Mouse (Mus musculus) splenic B cell, adult 2 months (primary cell): ENCODE measurements at regions not wholly inside any gene's neighbourhood (a gene's known extent, or its start where the extent isn't known, plus 50 kb on each side); places are given as distances from the start of the nearest gene placed in this dataset.

Experiments
- DNase-seq: peaks from one replicate; pipeline ENCODE4 v3.0.0-alpha.2; 2011; ENCODE audit warnings: low read depth, low spot score
- H3K27me3 ChIP-seq: 2 replicates; pipeline ENCODE4 v1.6.1; 2012; ENCODE audit warnings: mild to moderate bottlenecking, low read length, moderate library complexity, mixed read lengths; ENCODE audit not compliant: control insufficient read depth, poor library complexity, insufficient read depth, severe bottlenecking
- H3K36me3 ChIP-seq: 2 replicates; pipeline ENCODE4 v1.6.1; 2012; ENCODE audit warnings: mild to moderate bottlenecking, low read length, moderate library complexity, mixed read lengths; ENCODE audit not compliant: control insufficient read depth, poor library complexity, insufficient read depth, severe bottlenecking

- H3K36me3 ChIP-seq: no peaks in the 10 kb centered on the region
- H3K27me3 ChIP-seq: no peaks in the 10 kb centered on the region
- DNase-seq: no peak
Observed at GRCm38 (mm10) chr6:6434261-6434802, 144.1 kb downstream of the Sem1 start.

- Histone ChIP-seq H3K36me3 (no peaks in the 10 kb centered on the region), H3K27me3 (no peaks in the 10 kb centered on the region)
- no peak for DNase-seq
Observed at GRCm38 (mm10) chr6:6433179-6433578, 145.3 kb downstream of the Sem1 start.

DNA sequence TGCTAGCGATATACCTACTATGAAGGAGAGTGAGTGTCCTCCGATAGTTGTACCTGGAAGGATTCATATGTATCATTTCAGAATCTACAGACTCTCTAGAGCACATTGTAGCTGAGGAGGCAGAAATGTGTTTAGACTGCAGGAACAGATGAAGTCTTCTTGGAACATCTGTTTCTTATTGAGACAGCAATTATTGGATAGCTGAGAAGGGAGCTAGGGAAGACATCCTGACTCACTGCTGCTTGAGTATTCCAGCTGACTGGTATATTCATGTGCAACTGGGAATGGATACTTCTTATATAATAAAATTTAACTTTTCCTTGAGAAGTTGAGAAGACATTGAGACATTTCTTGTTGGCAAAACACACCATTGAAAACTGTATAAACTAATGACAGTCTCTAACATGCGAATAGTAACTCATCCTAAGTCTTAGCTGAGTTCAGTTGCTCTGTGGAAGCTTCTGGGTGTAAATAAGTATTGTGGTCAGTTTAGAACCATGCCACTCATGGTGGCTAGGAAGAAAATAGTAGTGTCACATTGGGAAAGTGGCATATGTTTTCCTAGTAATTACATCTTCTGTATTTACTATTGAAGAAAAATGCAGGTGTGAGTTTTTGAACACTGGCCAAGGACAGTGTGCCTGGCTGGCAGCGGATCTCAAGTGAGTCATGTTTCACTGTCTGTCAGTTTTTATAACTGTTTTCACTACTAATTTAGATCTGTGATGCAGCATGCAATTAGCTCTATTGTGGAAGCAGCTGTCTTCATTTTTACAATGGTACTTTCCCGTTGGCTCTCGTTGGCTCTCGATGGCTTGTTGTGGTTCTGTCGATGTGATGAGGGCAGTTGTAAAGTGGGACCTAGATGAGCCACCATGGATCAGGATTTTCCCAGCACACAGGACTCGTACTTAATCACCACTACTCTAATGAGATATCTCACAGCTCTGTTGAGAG lies 163.5 kb downstream of the Sem1 start:
- no peak for DNase-seq
- Histone ChIP-seq H3K36me3 (no peaks in the 10 kb centered on the region), H3K27me3 (no peaks in the 10 kb centered on the region)

- Histone ChIP-seq H3K27me3 (no peaks in the 10 kb centered on the region), H3K36me3 (no peaks in the 10 kb centered on the region)
- no peak for DNase-seq
Observed at GRCm38 (mm10) chr6:6397997-6398396, 180.5 kb downstream of the Sem1 start.

GRCm38 (mm10) chr6:6389454-6390445 lies 172.8 kb upstream of the Slc25a13 start:
- DNase-seq: no peak
- H3K36me3 ChIP-seq: no peaks in the 10 kb centered on the region
- no peaks in the 10 kb centered on the region for H3K27me3 ChIP-seq

DNA sequence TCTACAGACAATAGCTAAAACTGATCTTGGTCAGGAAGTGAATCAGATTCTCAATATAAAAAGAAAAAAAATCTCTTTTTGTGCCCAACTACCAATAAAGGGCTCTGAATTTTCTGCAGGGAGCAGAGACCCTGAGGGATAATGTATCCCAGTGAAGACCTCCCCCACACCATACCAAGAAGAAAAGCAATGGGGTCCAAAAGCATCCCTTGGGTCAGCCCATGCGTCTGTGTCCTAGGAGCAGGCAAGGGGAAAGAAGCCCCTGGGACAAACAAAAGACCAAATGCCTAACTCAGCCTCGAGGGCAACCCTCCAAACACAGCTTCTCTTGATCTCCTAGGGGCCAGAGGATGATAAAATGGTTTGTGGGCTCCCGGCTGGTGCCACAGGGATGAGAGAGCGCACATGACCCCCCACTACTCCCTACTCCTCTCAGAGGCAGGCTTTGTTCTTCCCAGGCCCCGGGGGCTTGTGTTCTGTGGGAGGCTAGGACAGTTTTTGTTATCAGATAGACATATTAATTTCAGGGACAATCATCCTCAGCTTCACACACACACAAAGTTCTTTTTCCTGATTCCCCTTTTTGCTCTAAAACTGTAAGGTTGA lies 172.0 kb upstream of the Slc25a13 start:
- no peak for DNase-seq
- Histone ChIP-seq H3K27me3 (no peaks in the 10 kb centered on the region), H3K36me3 (no peaks in the 10 kb centered on the region)

- no peaks in the 10 kb centered on the region for H3K27me3 ChIP-seq
- no peaks in the 10 kb centered on the region for H3K36me3 ChIP-seq
- no peak for DNase-seq
Observed at GRCm38 (mm10) chr6:6387571-6387970, 170.6 kb upstream of the Slc25a13 start.

GRCm38 (mm10) chr6:6384971-6385370 lies 168.0 kb upstream of the Slc25a13 start:
- no peak for DNase-seq
- Histone ChIP-seq H3K27me3 (no peaks in the 10 kb centered on the region; the same call in 1 of the 2 replicates), H3K36me3 (no peaks in the 10 kb centered on the region)

DNA sequence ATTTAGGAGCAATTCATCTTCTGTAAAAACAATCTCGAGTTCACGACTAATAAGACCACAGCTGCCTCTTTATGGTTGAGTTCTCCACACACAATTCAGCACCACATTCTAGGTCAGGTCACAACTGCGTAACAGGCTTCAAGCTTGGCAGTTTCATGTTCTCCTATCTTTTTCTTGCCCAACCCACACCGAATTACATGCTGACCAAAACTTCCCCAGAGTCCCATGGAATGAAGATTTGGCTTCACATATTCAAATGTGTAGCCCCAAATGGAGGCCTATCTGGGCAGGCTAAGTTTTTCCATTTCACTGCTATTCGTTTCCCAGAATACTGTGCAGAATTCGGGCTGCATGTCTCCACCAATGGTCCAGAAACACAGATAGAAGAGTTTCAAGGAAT lies 167.5 kb upstream of the Slc25a13 start:
- Histone ChIP-seq H3K36me3 (no peaks in the 10 kb centered on the region), H3K27me3 (no peaks in the 10 kb centered on the region; the same call in 1 of the 2 replicates)
- DNase-seq: no peak

- Histone ChIP-seq H3K36me3 (no peaks in the 10 kb centered on the region), H3K27me3 (no peaks in the 10 kb centered on the region)
- DNase-seq: no peak
Observed at GRCm38 (mm10) chr6:6372421-6372820, 155.4 kb upstream of the Slc25a13 start.

GRCm38 (mm10) chr6:6371444-6372093 lies 154.6 kb upstream of the Slc25a13 start:
- Histone ChIP-seq H3K27me3 (no peaks in the 10 kb centered on the region), H3K36me3 (no peaks in the 10 kb centered on the region)
- DNase-seq: no peak

DNA sequence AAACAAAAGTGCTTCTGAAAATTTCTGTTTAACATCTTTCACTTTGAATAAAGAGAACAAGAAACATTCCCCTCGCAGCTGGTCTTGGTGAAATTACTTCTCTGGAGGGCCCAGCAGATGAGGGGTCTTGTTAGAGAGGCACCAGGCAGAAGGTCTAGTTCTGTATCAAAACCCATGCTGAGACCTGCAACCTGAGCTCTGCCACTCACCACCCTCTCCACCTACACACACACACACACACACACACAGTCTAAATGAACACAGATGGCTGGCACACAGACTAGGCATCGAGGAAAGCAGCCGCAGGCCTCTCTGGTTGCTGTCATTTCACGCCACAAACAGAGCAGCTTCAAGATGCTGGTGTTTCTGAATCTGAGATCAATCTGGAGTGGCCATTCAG lies 147.1 kb upstream of the Slc25a13 start:
- no peak for DNase-seq
- Histone ChIP-seq H3K27me3 (no peaks in the 10 kb centered on the region), H3K36me3 (no peaks in the 10 kb centered on the region)

DNA sequence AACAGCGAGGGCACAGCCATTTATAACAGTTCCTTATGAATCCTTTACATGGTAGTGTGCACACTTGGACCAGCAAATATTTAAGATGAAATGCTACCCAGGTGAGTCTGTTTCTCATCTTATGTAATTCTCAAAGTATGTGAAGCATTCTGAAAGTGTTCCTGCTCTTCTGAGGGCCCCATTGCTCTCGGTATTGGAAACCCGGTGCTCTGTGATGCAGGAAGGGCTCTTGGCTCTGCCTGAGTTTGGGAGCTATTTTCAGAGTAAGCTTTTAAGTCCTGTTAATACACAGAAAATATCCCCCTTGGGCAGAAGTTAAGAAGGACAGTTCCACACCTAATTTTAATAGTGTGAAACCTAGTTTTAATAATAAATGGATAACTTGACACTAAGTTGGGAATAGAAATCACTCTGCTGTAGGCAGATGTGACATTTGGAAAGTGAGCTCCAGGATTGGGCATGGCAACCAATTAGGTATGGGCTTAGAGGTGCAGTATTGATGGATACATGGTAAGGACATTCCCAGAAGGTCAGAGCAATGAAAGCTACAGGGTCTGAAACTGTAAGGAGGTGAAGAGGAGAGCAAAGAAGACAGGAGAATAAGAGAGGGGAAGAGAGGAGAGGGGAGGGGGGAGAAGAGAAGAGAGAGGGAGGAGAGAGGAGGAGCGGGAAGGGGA lies 145.8 kb upstream of the Slc25a13 start:
- H3K27me3 ChIP-seq: no peaks in the 10 kb centered on the region
- no peak for DNase-seq
- H3K36me3 ChIP-seq: no peaks in the 10 kb centered on the region
